Mouse (Mus musculus): ENCODE data around the gene Asic2.

DNA sequence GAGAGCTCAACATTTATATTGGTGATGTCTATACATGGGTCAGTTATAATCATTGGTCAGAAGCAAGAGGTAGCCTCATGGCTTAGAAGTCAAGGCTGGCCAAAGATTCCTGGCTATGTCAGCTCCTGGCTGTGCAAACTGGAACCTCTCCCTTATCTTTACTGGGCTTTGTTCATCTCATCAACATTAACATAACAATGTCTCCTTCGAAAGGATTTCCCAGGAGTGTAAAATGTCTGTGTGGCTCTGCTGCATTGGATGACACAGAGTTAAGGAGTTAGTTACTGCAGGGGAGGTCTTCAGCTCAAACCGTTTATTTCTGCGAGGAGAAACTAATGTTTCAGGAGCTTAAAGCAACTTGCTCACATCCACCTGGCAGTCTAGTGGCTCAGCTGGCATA, 926.6 kb downstream of the Asic2 start:
- TF ChIP-seq POLR2A (IDR thresholded peaks at IDR 0.05; ENCODE audit: borderline replicate concordance, insufficient read depth, low read length) = no peak
- no peak for TF ChIP-seq CTCF (IDR thresholded peaks at IDR 0.05; ENCODE audit: borderline replicate concordance, insufficient read depth, low read depth, low read length)
